Mouse (Mus musculus): Measurements from ENCODE around the gene Krtcap2. TPM values are rescaled to one million over a fixed set of nuclear protein-coding genes. Genes with fewer than 3 reads are reported as not detected.
A peak's percentile ranks its signal among the peaks of the same experiment; 100 is the strongest.
"Not testable (repeated sequence)": the region's sequence is repeated elsewhere in the genome, so short reads cannot be mapped to it uniquely, and the experiment has no call there.

Gene Krtcap2
- polyA plus RNA-seq, 1 experiment from 2014 or later: 205 TPM

DNA sequence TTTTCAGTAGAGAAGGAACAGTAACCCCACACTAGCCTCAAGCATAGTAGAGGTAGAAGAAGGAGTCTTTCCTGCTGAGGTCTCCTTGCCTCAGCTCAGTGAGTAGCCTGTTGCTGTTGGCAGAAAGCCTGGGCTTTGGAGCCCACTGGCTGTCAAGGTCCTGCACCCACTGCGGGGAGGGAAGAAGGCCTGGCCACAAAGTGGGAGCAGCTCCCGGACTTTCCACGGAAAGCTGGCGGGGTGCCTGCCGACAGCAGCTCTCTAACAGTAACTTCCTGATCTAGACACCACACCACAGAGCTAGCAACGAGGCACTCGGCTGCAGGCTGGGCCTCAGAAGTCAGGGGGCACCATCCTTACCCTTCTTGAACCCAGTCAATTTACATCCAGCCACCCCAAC is 35.0 kb upstream of the Krtcap2 start:
- Histone ChIP-seq H3K9me3 (no peaks in the 10 kb centered on the region), H3K27me3 (no peaks in the 10 kb centered on the region), H3K4me2 (replicated peaks) (no peak overlapping the region), H3K9ac (replicated peaks) (no peak overlapping the region), H3K27ac (no peak overlapping the region), H3K36me3 (peaks cover 55% of the 10 kb centered on the region), H3K4me1 (replicated peaks) (peaks cover 26% of the 10 kb centered on the region), H3K4me3 (replicated peaks) (no peak overlapping the region)
- no peak for ATAC-seq
- WGBS: 88% methylated on average over 7 of the region's 7 CpGs

DNA sequence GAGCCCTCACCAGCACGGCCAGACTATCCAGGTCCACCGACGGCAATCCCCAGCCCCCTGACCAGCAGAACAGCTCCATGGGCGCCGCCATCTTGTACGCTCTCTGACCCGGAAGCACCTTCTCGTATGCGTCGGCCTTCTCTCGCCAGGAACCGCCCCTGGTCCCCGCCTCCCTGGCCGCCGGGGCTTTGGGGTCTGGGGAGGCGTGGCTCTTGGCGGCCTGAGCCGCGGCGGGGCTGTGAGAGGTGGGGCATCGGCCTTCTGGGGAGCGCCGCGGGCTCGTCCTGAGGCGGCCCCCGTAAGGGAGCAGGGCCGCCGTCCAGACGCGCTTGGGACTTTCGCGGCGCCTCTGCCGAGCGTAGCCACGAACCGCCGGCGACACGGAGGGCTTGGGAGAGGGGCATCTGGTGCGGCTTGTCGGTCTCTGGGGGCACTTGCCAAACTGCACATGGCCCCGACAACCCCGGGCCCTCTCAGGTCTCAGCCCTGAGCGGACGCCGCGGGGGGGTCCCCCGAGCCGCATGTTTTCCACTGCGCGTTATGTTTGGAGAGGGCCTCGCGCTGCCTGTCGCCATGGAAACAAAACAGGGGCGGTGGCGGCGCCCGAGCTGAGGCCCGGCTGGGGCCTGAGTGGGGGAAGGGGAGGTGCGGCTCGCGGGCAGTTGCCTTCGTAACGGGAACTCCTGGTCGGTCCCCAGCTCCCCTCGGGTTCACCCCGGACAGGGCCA is 31.8 kb upstream of the Krtcap2 start:
- Histone ChIP-seq H3K4me1 (replicated peaks) (peaks cover 57% of the 10 kb centered on the region), H3K36me3 (peaks cover 28% of the 10 kb centered on the region), H3K27ac (peak overlapping the region; percentile 99), H3K4me2 (replicated peaks) (peak overlapping the region; percentile 70), H3K4me3 (replicated peaks) (peak overlapping the region; percentile 84), H3K27me3 (no peaks in the 10 kb centered on the region), H3K9ac (replicated peaks) (peak overlapping the region; percentile 80), H3K9me3 (no peaks in the 10 kb centered on the region)
- WGBS: 0% methylated on average over 68 of the region's 69 CpGs
- ATAC-seq: peak; percentile 89

DNA sequence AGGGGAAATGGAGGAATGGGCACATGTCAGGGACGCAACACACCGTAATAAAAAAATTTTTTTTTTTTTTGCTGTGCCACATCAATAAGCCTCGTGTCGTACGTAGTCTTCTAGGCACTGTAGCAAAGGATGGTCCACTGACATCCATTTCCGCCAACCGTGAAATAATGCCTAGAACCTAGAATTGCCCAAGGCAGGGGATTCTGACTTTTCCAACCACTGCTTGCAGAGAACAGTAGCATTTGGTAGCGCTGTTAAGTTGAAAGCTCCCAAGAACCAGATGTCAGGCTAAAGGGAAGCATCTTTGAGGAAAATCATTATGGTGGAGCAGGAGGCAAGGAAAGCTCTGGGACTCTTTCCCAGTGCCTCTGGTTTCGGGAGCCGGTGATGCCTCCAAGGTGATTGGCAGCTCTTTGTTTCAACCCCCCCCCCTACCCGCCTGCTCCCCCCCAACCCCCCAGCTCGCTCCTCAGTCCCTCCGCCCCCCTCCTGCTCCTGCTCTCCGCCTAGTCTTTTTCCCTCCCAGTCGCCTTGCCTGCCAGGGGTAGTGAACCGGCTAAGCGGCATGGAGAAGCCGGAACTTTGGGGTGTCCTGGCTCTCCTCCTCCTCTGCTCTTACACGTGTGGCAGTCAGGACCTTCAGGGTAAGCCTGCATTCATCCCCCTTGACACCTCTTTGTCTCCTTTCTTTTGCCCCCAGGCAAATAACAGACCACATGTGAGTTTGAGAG is 30.9 kb upstream of the Krtcap2 start, which contains the start of gene Thbs3:
Thbs3 (plus strand) TSS at position 500 of the 731 bp plus-strand sequence.
- peak within 1 kb of the TSS; percentile 99 for H3K27ac ChIP-seq
- H3K36me3 ChIP-seq: peaks cover 27% of the 10 kb centered on the region
- no peak for ATAC-seq
- H3K4me2 ChIP-seq (replicated peaks): peak within 1 kb of the TSS; percentile 70
- H3K27me3 ChIP-seq: no peaks in the 10 kb centered on the region
- WGBS: 1% methylated on average over 19 of the region's 19 CpGs
- H3K9me3 ChIP-seq: no peaks in the 10 kb centered on the region
- H3K9ac ChIP-seq (replicated peaks): peak within 1 kb of the TSS; percentile 80
- peaks cover 66% of the 10 kb centered on the region for H3K4me1 ChIP-seq (replicated peaks)
- H3K4me3 ChIP-seq (replicated peaks): peak within 1 kb of the TSS; percentile 84

DNA sequence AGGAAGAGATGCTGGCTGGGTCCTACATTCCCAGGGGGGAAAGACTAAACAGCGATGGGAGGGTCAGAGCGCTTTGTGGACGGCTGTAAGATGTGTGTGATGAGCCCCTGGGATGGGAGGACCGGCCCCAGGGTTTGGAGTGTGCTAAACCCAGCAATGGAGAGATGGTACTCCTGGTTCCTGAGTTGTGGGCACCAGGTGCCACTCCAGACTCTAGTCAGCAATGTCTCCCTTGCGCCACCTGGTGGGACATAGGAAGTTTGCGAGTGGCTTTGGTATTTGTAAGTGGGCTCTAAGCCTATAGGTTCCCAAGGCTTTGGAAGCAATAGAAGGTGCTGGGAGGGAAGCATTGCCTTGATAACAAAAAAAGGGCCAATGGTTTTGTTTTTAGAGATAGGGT is 29.9 kb upstream of the Krtcap2 start:
- Histone ChIP-seq H3K36me3 (peaks cover 23% of the 10 kb centered on the region), H3K4me1 (replicated peaks) (peaks cover 70% of the 10 kb centered on the region), H3K4me2 (replicated peaks) (peak overlapping the region; percentile 70), H3K27ac (peak overlapping the region; percentile 99), H3K9me3 (no peaks in the 10 kb centered on the region), H3K9ac (replicated peaks) (peak overlapping the region; percentile 80), H3K27me3 (no peaks in the 10 kb centered on the region), H3K4me3 (replicated peaks) (peak overlapping the region; percentile 84)
- WGBS: under 1% methylated on average over 6 of the region's 6 CpGs
- ATAC-seq: peak; percentile 48

DNA sequence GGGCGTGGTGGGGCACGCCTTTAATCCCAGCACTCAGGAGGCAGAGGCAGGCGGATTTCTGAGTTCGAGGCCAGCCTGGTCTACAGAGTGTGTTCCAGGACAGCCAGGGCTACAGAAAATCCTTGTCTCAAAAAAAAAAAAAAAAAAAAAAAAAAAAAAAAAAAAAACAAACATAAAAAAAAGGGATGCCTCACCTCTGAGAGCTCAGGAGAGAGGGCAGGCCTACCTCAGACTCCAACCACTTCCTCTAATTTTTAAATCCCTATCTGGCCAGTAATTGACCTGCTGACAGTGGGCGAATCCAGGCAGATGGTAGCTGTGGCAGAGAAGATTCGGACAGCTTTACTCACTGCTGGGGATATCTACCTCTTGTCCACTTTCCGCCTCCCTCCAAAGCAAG is 29.4 kb upstream of the Krtcap2 start:
- H3K4me1 ChIP-seq (replicated peaks): peaks cover 75% of the 10 kb centered on the region
- 77% methylated on average over 7 of the region's 7 CpGs for WGBS

DNA sequence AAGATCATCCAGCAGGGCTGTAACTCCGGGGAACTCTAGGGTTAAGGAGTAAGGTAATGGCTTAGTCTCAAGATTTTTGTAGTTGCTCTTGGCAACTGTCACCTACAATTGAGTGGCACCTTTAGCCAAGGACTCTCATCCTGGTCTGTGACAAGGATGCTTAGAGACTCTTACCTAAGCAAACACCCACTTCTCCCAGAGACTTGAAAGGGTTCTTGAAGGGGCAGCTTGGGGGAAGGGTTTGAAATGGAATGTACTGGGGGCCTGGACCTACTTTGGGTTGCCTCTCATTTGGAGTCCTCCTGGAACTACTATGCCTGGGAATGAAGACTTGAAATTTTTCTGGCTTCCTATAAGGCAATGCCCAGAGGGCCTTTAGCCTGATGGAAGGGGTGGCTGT is 27.5 kb upstream of the Krtcap2 start:
- no peaks in the 10 kb centered on the region for H3K9me3 ChIP-seq
- no peak overlapping the region for H3K4me2 ChIP-seq (replicated peaks)
- 0 out of 2 replicates have a peak overlapping the region, but pooled peaks have one; percentile 23 for H3K9ac ChIP-seq (replicated peaks)
- peak overlapping the region; percentile 27; the same call in 1 of the 2 replicates for H3K27ac ChIP-seq
- peaks cover 73% of the 10 kb centered on the region for H3K4me1 ChIP-seq (replicated peaks)
- no peak for ATAC-seq
- no peak overlapping the region for H3K4me3 ChIP-seq (replicated peaks)
- 82% methylated on average over 1 of the region's 1 CpGs for WGBS
- H3K36me3 ChIP-seq: peaks cover 37% of the 10 kb centered on the region
- H3K27me3 ChIP-seq: no peaks in the 10 kb centered on the region

More for the DNA sequence above, 29.4 kb upstream of the Krtcap2 start:
- peak overlapping the region; percentile 41; the same call in 1 of the 2 replicates for H3K9ac ChIP-seq (replicated peaks)
- not testable (repeated sequence) for ATAC-seq, H3K27me3 ChIP-seq, H3K9me3 ChIP-seq
- H3K27ac ChIP-seq: peak overlapping the region; percentile 99; the same call in 1 of the 2 replicates
- H3K36me3 ChIP-seq: peaks cover 25% of the 10 kb centered on the region
- peak overlapping the region; percentile 70 for H3K4me2 ChIP-seq (replicated peaks)
- peak overlapping the region; percentile 84; the same call in 1 of the 2 replicates for H3K4me3 ChIP-seq (replicated peaks)

DNA sequence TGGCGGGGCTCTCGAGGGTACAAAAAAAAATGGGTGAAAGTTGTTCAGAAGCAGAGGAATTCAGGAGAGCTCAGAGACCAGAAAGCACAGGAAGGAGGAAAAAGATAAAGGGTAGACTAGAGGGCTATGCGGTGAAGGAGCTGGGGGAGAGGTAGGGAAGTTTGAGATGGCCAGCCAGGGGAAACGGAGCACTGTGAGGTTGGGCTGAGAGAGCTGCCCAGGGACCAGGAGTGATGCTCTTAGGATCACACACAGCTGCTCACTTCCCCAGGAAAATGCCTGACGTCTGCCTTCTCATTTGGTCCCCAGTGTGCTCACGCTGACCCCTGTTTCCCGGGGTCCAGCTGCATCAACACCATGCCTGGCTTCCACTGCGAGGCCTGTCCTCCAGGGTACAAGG is 26.2 kb upstream of the Krtcap2 start:
- no peak overlapping the region for H3K4me2 ChIP-seq (replicated peaks)
- peaks cover 82% of the 10 kb centered on the region for H3K4me1 ChIP-seq (replicated peaks)
- H3K36me3 ChIP-seq: peaks cover 48% of the 10 kb centered on the region
- no peak overlapping the region for H3K4me3 ChIP-seq (replicated peaks)
- ATAC-seq: no peak
- H3K9me3 ChIP-seq: no peaks in the 10 kb centered on the region
- H3K27ac ChIP-seq: peak overlapping the region; percentile 62
- 48% methylated on average over 8 of the region's 8 CpGs for WGBS
- peak overlapping the region; percentile 48; the same call in 1 of the 2 replicates for H3K9ac ChIP-seq (replicated peaks)
- H3K27me3 ChIP-seq: no peaks in the 10 kb centered on the region

DNA sequence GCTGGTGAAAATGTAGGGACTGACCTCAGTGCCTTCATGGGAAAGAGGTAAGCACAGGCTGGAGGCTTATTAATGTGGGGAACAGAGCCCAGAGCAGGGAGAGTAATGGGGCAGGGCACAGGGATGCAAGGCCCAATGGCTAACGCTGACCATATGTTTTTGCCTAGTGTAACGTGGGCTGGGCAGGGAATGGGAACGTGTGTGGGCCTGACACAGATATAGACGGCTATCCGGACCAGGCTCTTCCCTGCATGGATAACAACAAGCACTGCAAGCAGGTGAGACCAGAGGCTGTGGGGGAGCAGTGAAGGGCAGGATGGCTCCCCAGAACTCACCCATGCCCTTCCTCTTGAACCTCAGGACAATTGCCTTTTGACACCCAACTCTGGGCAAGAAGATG is 24.6 kb upstream of the Krtcap2 start:
- WGBS: 65% methylated on average over 5 of the region's 5 CpGs
- Histone ChIP-seq H3K36me3 (peaks cover 48% of the 10 kb centered on the region), H3K4me1 (replicated peaks) (peaks cover 82% of the 10 kb centered on the region), H3K9me3 (no peaks in the 10 kb centered on the region), H3K27me3 (no peaks in the 10 kb centered on the region), H3K27ac (peak overlapping the region; percentile 48; the same call in 1 of the 2 replicates), H3K4me3 (replicated peaks) (no peak overlapping the region), H3K4me2 (replicated peaks) (no peak overlapping the region), H3K9ac (replicated peaks) (0 out of 2 replicates have a peak overlapping the region, but pooled peaks have one; percentile 0)
- no peak for ATAC-seq

DNA sequence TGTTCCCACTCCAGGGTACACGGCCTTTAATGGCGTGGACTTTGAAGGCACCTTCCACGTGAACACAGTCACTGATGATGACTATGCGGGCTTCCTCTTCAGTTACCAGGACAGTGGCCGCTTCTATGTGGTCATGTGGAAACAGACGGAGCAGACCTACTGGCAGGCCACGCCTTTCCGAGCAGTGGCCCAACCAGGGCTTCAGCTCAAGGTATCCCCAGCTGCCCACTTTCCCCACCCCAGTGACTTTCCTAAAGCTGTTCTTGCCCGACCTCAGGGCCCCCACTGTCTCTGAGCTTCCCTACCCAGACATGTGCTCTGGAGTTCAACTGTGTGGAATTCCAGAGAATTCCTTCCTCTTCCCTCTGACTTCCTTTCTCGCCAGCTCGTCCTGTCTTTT is 21.0 kb upstream of the Krtcap2 start:
- Histone ChIP-seq H3K4me2 (replicated peaks) (peak overlapping the region; percentile 83), H3K9ac (replicated peaks) (peak overlapping the region; percentile 85), H3K4me1 (replicated peaks) (peaks cover 79% of the 10 kb centered on the region), H3K9me3 (no peaks in the 10 kb centered on the region), H3K27me3 (no peaks in the 10 kb centered on the region), H3K4me3 (replicated peaks) (peak overlapping the region; percentile 68), H3K27ac (peak overlapping the region; percentile 97), H3K36me3 (peaks cover 35% of the 10 kb centered on the region)
- ATAC-seq: no peak
- 21% methylated on average over 11 of the region's 11 CpGs for WGBS

DNA sequence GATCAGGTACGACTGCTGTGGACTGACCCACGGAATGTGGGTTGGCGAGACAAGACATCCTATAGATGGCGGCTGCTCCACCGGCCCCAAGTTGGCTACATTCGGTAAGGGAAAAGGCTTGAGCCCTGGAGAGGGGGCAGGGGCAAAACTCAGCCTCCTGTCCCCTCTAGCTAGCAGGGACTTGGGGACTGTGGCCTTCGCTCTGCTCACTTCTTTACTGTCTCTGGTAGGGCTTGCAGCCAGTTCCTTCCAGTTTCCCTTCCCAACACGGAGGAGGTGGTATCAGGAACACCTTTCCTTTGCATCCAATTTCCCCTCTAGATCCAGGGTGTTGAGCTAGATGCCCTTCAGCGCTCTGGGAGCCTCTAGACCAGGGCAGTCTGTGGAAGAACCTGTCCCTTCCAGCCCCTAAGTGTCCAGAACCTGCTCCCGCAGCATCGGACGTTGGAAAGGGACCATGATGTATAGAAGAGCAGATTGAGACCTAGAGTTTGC is 20.4 kb upstream of the Krtcap2 start:
- H3K9ac ChIP-seq (replicated peaks): peak overlapping the region; percentile 85
- ATAC-seq: no peak
- H3K9me3 ChIP-seq: no peaks in the 10 kb centered on the region
- H3K36me3 ChIP-seq: peaks cover 30% of the 10 kb centered on the region
- H3K27ac ChIP-seq: peak overlapping the region; percentile 97
- no peaks in the 10 kb centered on the region for H3K27me3 ChIP-seq
- H3K4me3 ChIP-seq (replicated peaks): peak overlapping the region; percentile 68
- H3K4me2 ChIP-seq (replicated peaks): peak overlapping the region; percentile 83
- peaks cover 76% of the 10 kb centered on the region for H3K4me1 ChIP-seq (replicated peaks)
- 8% methylated on average over 12 of the region's 12 CpGs for WGBS

DNA sequence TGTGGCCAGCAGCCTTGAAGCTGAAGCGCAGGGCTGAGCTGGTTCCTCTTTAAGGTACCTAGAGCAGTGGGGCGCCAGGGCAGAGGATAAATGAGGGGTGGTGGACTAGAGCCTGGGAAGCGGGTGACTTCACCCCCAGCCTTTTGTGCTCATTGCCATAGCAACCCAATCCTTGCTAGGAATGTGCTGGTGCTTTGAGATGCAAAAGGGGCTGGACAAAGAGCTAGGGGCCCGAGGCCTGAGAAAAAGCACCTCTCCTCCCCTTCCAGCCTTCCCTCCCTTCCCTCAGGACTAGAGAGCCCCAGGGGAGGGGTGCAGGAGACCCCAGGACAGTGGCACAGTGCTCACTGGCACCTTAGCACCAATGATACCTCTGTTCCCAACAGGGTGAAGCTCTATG is 19.8 kb upstream of the Krtcap2 start:
- H3K9me3 ChIP-seq: no peaks in the 10 kb centered on the region
- peaks cover 74% of the 10 kb centered on the region for H3K4me1 ChIP-seq (replicated peaks)
- peaks cover 28% of the 10 kb centered on the region for H3K36me3 ChIP-seq
- no peaks in the 10 kb centered on the region for H3K27me3 ChIP-seq
- H3K27ac ChIP-seq: peak overlapping the region; percentile 97
- 4% methylated on average over 4 of the region's 4 CpGs for WGBS
- H3K9ac ChIP-seq (replicated peaks): peak overlapping the region; percentile 85
- peak; percentile 68 for ATAC-seq
- peak overlapping the region; percentile 83 for H3K4me2 ChIP-seq (replicated peaks)
- peak overlapping the region; percentile 68 for H3K4me3 ChIP-seq (replicated peaks)

DNA sequence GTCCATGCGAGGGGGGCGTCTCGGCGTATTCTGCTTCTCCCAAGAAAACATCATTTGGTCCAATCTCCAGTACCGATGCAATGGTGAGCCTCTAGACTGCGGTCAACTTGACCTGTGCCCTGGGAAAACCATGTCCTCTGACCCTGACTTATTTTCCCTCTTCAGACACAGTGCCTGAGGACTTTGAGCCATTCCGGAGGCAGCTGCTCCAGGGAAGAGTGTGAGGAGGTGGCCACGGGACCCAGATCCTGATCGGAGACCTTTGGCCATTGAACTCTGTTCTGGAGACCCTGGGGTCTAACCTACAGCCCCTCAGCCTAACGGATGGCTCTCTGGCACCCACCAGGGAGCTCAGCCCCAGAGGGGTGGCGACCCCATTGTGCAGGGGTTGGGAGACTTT is 19.4 kb upstream of the Krtcap2 start:
- Histone ChIP-seq H3K9me3 (no peaks in the 10 kb centered on the region), H3K36me3 (peaks cover 23% of the 10 kb centered on the region), H3K4me3 (replicated peaks) (peak overlapping the region; percentile 68), H3K4me2 (replicated peaks) (peak overlapping the region; percentile 83), H3K4me1 (replicated peaks) (peaks cover 70% of the 10 kb centered on the region), H3K27ac (peak overlapping the region; percentile 97), H3K27me3 (no peaks in the 10 kb centered on the region), H3K9ac (replicated peaks) (peak overlapping the region; percentile 85)
- no peak for ATAC-seq
- WGBS: 3% methylated on average over 11 of the region's 11 CpGs

Measured in midbrain, embryonic 13.5 days (tissue).